Mouse (Mus musculus) right cerebral cortex, postnatal 10 days (tissue): ENCODE measurements around the gene Pard6b.

Experiments
- DNase-seq, 2 experiments: peaks; one replicate each; pipeline ENCODE4 v3.0.0; 2021; ENCODE audit warnings: low spot score in 2 of 2

Pard6b gene

GRCm38 (mm10) chr2:168127767-168128166 lies 47.0 kb downstream of the Pard6b start:
- DNase-seq, result no peak

GRCm38 (mm10) chr2:168128211-168128859 lies 47.5 kb downstream of the Pard6b start:
- peak; percentile 95 to 96 for DNase-seq

DNA sequence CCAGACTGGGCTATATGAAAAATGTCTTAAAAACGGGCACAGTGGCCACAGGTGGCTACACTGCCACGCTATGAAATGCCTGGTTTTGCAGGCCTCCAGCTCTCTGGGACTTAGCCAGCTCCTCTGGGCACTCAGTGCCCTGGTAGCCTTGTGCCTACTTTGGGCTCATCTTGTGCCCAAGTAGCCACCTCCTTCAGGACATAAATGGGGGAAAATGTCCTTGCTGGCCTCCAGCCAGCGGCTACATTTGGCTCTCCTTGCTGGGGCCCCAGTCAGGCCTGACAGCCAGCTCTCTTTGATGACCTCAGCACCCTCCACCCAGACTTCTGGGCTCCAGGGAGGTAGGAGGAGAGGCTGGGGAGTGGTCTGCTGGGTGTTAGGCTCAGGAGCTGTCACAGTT lies 49.2 kb downstream of the Pard6b start:
- DNase-seq, result no peak

DNA sequence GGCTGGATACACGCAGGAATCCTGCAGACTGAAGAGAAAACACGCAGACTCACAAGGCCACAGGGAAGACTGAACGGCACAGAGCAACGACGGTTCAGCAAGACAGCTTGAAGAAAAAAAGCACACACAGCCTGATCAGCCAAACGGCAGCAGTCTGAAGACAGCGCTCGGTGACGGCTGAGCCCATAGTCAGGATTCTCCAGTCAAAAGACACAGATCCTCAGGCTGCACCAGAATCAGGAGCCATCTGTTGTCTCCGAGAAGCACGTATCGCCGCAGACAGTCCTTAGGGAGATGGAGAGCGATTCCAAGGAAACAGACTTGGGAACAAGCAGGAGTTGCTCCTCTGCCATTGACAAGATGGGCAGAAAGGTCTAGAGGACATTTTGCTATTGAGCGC lies 56.4 kb downstream of the Pard6b start:
- peak; percentile 67 to 81 for DNase-seq

GRCm38 (mm10) chr2:168143794-168144193 lies 63.0 kb downstream of the Pard6b start:
- peak; percentile 48 to 67 for DNase-seq

GRCm38 (mm10) chr2:168145437-168145836 lies 64.6 kb downstream of the Pard6b start:
- no peak for DNase-seq

GRCm38 (mm10) chr2:168147722-168148432 lies 67.1 kb downstream of the Pard6b start:
- no peak for DNase-seq

DNA sequence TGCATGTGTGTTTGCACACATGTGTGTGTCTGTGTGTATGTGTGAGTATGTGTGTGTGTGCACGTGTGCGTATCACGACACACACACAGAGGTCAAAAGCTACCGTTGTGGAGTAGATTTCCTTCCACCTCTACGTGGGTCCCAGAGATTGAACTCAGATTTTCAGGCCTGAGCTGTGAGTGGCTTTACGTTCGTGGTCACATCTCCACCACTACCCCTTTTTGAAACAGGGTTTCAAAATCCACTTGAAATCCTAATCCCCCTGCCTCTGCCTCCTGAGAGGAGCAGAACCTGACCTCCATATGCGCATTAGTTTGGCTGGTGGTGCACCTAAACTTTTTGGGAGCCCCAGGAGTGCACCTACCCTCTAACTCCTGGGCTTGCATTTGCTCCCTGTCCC lies 68.4 kb downstream of the Pard6b start:
- no peak for DNase-seq
